Mouse (Mus musculus) thymus, postnatal 4 days (tissue): ENCODE data around the gene Xrcc2.
"Not testable (repeated sequence)": the region's sequence is repeated elsewhere in the genome, so short reads cannot be mapped to it uniquely, and the experiment has no call there.

Source experiments
- DNase-seq: peaks from one replicate; pipeline ENCODE4 v3.0.0; 2021

Gene Xrcc2

GRCm38 (mm10) chr5:25705567-25706349 lies at the start of gene Xrcc2:
Gene Xrcc2, minus strand, starts transcription at chr5:25705825.
- peak; percentile 97 for DNase-seq

- no peak for DNase-seq
Observed at GRCm38 (mm10) chr5:25754236-25754766, 48.7 kb upstream of the Xrcc2 start.

- no peak for DNase-seq
Observed at GRCm38 (mm10) chr5:25753556-25754235, 48.1 kb upstream of the Xrcc2 start.

GRCm38 (mm10) chr5:25752862-25753261 lies 47.2 kb upstream of the Xrcc2 start:
- no peak for DNase-seq

- DNase-seq: no peak
Observed at GRCm38 (mm10) chr5:25751552-25751951, 45.9 kb upstream of the Xrcc2 start.

- DNase-seq: no peak
Observed at GRCm38 (mm10) chr5:25748613-25749012, 43.0 kb upstream of the Xrcc2 start.

- no peak for DNase-seq
Observed at GRCm38 (mm10) chr5:25747904-25748303, 42.3 kb upstream of the Xrcc2 start.

GRCm38 (mm10) chr5:25738902-25739301 lies 33.3 kb upstream of the Xrcc2 start:
- not testable (repeated sequence) for DNase-seq

- DNase-seq: no peak
Observed at GRCm38 (mm10) chr5:25738448-25738847, 32.8 kb upstream of the Xrcc2 start.

- no peak for DNase-seq
Observed at GRCm38 (mm10) chr5:25735861-25736260, 30.2 kb upstream of the Xrcc2 start.

- peak; percentile 67 for DNase-seq
Observed at GRCm38 (mm10) chr5:25734318-25734717, 28.7 kb upstream of the Xrcc2 start.

- no peak for DNase-seq
Observed at GRCm38 (mm10) chr5:25724134-25724675, 18.6 kb upstream of the Xrcc2 start.

- DNase-seq: no peak
Observed at GRCm38 (mm10) chr5:25723016-25723415, 17.4 kb upstream of the Xrcc2 start.

GRCm38 (mm10) chr5:25719390-25719789 lies 13.8 kb upstream of the Xrcc2 start:
- no peak for DNase-seq

- DNase-seq: not testable (repeated sequence)
Observed at GRCm38 (mm10) chr5:25713001-25713706, 7.5 kb upstream of the Xrcc2 start.

- no peak for DNase-seq
Observed at GRCm38 (mm10) chr5:25704702-25705566, 691 bp downstream of the Xrcc2 start.

- DNase-seq: no peak
Observed at GRCm38 (mm10) chr5:25697941-25698340, 7.7 kb downstream of the Xrcc2 start.

GRCm38 (mm10) chr5:25696256-25696655 lies 9.4 kb downstream of the Xrcc2 start:
- no peak for DNase-seq

- DNase-seq: no peak
Observed at GRCm38 (mm10) chr5:25695786-25696185, 9.8 kb downstream of the Xrcc2 start.

- DNase-seq: no peak
Observed at GRCm38 (mm10) chr5:25671696-25672520, 33.7 kb downstream of the Xrcc2 start.

- no peak for DNase-seq
Observed at GRCm38 (mm10) chr5:25671051-25671450, 34.6 kb downstream of the Xrcc2 start.
